Mouse (Mus musculus) ES-CJ7 (cell line): ENCODE measurements around the gene Srl.
"Not testable (repeated sequence)": the region's sequence is repeated elsewhere in the genome, so short reads cannot be mapped to it uniquely, and the experiment has no call there.

Experiments used
- DNase-seq: peaks from one replicate; pipeline ENCODE4 v3.0.0; 2011; ENCODE audit warnings: low read depth, low spot score

Gene Srl

DNA sequence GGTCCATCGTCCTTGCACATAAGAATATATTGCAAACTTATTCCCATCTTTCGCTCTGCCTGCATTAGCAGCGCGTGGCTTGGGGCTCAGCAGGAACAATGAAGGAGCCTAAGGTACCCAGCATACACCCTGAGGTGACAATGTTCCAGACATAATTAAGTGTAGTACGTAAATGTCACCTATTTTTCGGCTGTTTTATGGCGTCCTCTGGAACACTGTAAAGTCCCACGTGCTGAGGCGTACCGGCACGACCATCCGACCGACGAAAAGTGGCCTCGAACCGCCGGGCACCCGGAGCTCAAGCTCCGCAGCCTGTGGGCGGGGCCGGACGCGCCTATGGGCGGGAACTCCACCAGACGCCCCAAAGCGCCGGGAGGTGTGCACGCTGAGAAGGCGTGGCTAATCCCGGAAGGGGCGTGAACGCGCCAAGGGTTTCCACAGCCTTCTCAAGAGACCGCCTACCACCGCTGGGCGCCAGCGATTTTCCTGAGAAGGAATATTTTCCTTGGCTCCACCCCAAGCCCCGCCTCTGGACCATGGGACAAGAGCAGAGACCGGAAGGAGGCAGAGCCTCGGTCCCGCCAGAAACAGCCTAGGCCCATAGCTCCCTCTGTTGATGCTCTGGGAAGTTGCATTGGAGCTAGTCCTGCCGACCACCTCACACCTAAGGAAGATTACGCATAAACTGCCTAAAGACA, at the start of gene Srl:
Gene Srl (minus strand): TSS at position 316 of the 698 bp plus-strand sequence.
- DNase-seq = peak; percentile 99

DNA sequence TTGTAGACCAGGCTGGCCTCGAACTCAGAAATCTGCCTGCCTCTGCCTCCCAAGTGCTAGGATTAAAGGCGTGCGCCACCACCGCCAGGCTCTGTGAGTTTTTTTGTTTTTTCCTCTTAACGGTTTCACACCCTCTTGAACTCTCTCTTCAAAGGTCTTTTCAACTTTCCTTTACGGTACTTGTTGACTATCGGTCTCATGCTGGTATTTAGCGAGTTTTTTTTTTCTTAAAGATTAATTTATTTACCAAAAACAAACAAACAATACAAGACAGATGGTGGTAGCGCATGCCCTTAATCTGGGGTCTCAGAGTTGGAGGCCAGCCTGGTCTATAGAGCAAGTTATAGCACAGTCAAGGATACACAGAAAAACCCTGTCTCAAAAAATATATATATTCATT, 48.6 kb upstream of the Srl start:
- DNase-seq = no peak

DNA sequence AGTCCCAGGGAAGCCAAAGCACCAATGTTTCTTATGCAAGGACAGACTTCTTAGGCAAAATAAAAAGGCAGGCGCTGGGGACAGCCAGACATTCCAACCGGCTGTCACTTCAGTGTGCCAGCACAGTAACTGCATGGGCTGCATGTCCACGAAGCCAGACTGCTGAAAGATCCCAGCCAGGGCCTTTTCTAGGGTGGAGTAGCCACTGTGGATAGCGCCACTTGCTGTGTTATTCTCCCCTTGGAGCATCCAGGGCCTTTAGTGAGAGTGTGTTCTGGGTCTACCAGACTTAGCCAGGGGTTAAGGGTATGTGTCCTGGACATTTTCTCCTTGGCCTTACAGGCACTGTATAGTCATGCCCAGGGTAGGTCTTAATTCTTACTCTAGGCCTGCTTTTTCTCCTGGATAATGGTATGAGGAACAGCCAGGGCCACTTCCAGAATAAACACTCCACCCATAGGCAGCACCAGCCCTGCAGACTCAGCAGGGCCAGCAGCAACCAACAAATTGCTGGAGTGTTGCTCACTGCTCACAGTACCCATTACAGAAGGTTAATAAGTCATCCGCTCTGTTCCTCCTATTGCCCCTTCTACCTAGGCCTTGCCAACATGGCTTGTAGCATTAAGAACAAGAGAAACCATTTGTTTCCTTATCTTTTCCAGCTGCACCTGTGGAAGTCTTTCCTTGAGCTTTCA, 46.0 kb upstream of the Srl start:
- DNase-seq = no peak

DNA sequence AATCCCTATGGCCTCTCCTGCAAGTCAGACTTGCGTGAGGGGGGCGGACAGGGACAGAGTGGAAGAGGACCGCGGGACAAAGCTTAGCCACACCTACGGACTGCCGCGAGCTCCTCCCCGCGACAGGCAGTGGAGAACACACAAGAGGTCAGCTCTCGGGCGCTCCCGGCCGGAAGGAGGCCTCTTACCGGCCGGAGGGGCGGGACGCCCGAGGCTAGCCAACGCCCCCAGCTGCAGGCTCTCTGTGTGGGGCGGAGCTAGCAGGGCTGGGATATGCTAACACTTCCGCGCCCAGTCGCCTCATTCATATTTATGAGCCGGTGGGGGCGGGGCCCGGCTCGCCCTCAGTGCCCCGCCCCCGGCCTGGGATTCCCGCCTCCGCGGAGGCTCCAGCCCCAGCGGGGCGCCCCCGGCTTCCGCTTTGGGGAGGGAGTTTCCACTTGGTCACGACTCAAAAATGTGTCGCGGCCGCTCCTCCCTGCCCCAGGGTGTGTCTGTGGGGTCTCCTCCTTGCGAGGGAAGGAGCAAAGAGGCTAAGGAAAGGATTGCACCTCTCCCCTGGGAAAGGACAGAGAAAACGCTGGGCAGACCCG, 45.0 kb upstream of the Srl start:
- peak; percentile 98 for DNase-seq

DNA sequence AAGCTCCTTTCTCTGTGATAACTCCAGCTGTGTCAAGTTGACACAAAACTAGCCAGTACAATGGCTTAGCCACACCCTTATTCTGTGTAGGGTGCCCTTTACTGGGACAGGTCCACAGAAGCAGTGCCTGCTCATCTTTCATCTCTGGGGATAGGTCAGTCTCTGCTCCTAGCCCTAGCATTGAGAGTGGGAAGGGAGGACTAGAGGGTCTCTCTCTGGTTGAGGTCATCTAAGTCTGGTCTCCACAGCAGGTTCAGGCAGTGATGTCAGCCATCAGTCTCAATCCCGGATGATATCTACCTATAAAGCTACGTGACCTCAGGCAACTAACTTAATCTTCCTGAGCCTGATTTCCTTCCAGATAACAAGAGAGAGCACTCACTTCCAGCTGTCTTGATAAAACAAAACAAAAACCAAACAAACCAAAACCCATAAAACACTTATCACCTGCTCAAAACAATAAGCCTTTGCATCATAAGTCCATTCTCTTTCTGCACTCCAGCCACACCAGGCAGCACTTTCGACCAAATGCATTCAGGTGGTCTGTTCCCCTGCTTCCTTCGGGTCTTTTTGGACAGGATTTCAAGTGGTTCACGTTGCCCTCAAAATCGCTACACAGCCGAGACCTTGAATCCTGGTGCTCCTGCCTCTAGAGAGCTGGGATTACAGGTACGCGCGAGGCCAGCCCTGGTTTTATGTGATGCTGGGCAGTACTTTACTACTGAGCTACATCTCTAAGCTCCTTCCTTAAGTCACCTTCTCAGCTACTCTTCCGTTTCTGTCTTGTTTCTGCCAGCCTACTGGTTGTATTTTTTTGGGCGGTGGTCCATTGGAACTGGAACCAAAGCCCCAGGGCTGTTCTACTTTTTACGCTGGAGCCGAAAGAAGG, 44.3 kb upstream of the Srl start:
- no peak for DNase-seq

DNA sequence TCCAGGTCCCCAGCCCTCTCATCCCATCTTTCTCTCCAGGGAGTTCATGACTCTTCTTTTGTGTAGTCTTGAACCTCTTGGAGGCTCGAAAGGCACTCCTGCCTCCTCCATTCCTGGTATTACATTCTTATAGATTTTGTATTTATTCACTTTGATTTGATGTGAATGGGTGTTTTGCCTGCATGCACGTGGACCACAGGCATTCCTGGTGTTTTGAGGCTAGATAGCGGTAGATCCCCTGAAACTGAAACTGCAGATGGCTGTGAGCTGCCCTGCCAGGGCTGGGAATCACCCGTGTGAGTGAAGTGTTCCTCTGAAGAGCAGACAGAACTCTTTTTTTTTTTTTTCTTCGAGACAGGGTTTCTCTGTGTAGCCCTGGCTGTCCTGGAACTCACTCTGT, 42.8 kb upstream of the Srl start:
- no peak for DNase-seq

DNA sequence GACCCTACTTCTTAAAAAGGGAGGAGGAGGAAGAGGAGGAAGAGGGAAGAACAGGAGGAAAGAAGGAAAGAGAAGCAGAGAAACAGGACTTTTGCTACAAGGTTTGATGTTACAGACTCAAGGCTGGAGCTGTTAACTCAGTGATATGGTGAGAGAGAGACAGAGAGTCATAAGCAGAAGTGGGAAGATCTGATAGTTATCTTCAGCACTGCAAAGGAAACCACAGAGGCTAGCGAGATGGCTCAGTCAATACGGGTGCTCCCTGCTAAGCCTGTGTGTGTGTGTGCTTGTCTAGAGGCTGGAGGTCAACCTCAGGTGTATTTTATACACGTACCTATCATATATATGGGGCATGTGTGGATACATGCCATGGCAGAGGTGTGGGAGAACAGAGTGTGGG, 42.2 kb upstream of the Srl start:
- no peak for DNase-seq

DNA sequence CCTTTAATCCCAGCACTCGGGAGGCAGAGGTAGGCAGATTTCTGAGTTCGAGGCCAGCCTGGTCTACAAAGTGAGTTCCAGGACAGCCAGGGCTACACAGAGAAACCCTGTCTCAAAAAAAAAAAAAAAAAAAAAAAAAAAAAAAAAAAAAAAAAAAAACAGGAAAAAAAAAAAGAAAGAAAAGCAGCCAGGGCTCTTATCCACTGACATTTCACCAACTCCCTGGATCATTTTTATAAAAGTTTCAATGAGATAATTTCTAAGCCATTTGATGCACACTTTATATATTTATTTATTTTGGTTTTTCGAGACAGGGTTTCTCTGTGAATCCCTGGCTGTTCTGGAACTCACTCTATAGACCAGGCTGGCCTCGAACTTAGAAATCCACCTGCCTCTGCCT, 39.6 kb upstream of the Srl start:
- not testable (repeated sequence) for DNase-seq

DNA sequence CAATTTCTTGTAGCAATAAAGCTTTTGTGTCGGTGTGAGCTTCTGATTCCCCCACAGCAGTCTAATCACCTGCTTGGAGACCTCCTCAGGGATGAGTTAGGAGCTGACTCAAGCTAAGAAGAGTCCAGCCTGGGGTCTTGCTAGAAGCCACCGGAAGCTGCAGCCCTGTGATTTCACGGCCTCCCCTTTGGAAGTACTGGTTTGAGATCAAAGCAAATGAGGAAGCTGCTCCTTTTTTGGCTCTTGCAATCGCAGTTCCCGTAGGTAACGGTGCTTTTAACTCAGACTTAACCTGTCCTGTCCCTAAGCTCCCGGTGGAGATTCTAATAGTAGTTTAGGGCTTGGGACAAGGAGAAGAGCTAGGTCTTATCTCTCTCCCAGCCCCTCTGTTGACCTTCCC, 37.0 kb upstream of the Srl start:
- DNase-seq = no peak

DNA sequence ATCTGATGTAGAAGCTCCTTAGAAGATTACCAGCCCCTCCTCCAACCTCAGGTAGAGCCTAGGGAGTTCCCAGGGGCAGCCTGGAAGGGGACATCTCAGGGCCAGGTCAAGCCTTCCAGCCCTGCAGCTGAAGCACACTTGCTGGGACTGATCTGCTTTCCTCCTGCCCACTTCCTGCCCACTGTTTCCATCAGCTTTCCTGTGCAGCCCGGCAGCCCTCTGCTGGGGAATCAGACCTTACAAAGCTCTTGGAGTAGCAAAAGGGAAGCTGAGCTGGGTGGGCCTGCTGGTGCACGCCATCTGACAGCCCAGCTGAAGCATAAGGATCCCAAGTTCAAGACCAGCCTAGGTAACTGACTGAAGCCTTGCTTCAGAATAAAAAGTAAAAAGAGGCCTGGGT, 35.3 kb upstream of the Srl start:
- DNase-seq = no peak

DNA sequence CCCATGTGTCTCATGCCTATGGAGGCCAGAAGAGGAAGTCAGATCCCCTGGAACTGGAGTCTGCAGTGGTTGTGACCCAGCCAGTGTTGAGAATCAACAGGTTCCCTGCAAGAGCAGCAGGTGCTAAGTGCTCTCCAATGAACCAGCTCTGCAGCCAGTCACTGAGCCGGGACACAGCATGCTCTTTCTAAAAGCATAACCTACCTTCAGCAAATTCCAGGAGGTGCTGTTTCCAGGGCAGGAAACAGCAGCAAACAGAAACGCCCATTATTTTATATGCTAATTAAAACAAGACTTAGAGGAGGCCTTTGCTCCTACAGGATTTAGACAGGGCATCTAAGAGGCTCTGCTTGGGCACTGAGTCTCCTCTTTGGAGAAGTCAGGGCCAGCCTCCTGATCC, 34.4 kb upstream of the Srl start:
- peak; percentile 62 for DNase-seq

DNA sequence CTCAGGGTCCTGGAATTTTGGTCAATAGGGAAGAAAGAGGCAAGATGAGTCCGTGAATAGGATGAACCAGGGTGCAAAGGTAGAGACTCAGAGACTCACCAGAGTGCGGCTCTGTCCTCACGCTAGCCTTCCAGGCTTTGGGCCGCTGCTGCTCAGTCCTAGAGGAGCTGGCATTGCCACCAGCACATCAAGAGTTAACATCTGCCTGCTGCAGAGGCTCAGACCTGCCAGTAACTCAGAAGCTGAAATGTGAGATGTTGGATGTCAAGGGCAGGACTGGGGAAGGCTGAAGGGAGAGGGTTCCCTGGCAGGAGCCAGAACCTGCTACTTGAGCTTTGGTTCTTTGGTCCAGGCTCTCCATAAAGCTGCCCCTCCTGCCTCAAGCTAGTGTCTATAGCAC, 29.1 kb upstream of the Srl start:
- no peak for DNase-seq

DNA sequence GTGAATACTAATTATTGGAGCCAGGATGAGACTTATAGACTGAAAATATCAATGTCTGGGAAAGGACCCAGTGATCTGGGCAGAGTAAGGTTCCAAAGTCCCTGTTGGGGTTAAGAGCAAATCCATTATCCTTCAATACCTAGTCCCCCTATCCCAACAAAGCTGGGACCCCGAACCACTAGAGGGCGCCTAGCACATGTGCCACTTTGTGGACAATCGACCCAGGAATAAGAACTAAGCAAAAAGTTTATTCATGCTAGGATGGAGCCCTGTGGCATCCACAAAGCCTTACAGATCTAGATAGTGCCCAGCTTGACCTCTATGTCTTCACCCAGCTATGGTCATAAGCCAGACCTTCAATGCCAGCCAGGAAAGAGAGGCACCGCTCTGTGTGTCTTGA, 26.3 kb upstream of the Srl start:
- DNase-seq = peak; percentile 87

DNA sequence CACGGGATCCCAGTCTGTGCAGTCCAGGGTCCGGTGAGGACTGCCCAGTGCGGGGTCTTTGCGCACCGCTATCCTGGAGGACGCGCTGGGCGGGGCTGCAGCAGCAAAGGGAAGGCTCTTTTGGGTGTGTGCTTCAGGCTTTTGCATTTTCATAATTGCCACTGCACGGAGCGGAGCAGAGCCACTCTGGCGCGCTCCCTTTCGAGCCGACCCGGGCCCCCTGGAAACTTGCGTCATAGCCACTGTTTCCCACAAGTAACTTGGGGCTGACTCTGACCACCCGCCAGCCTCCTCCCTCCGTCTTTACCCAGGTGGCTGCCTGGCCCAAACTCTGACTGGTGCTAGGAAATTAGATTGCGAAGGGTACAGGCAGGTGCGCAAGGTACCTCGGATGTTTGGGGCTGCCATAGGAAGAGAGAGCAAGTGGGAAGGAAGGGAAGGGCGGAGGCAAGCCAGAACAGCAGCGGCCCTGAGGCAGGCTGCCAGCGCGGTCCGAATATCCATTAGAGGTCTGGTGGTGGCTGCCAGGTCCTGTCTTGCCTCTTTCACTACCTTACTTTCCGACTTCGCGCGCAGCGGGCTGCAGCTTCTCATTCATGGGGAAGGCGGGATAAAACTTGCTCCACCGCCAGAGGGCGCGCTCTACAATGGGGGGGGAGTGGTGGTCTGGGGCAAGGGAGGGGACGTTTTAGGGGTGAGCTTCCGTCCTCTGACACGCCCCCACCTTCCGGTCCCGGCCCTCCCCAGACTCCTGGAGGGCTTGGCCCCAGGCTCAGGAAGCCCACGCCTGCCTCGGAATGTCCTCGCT, 18.7 kb upstream of the Srl start:
- DNase-seq = peak; percentile 94

DNA sequence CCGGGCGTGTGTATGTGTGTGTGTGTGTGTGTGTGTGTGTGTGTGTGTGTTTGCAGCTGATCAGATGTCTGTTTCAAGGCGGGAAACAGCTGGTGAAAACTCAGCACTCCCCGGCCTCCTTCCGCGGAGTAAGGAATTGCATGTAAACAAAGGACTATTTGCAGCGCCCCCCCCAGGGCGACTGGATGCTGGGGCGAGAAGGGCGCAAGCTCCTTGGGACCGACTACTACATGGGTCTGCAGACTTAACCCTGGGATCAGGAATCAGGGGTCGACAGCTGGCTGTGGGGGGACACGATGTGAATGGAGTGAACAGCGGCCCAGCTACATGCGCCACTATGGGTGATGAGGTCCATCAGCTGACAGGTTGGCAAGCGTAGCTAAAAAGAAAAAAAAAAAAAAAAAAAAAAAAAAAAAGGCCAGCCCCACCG, 18.1 kb upstream of the Srl start, which contains the start of gene Tfap4:
Gene Tfap4 (minus strand): TSS at position 140 of the 430 bp plus-strand sequence.
- peak; percentile 95 for DNase-seq

DNA sequence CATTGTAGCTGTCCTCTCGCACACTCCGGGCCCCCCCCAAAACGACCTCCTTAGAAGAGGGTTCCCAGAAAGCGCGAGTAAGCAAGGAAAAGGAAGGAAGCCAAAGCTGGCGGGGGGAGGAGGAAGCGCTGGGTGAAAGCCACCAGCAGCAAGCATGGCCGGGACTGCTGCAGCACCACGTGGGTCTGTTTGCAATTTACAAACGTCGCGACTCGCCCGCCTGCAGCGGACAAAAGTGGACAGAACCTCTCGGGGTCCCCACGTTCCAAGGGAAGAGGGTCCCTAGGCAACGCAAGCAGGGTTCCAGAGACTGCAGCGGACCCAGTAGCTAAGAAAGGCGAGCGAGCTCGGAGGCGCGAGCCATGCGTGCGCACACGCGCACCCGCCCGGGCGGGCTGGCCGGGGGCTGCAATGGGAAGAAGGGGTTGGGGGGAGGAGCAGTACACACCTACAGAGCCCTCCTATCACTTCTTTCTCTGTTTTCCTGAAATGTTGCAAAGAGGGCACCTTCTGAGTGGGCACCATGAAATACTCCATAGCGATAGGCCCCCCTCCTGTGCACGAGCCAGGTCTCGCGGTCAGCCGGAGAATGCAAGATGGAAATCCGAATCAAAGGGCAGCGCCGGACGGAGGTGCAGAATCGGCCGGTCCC, 17.5 kb upstream of the Srl start:
- DNase-seq = peak; percentile 42

DNA sequence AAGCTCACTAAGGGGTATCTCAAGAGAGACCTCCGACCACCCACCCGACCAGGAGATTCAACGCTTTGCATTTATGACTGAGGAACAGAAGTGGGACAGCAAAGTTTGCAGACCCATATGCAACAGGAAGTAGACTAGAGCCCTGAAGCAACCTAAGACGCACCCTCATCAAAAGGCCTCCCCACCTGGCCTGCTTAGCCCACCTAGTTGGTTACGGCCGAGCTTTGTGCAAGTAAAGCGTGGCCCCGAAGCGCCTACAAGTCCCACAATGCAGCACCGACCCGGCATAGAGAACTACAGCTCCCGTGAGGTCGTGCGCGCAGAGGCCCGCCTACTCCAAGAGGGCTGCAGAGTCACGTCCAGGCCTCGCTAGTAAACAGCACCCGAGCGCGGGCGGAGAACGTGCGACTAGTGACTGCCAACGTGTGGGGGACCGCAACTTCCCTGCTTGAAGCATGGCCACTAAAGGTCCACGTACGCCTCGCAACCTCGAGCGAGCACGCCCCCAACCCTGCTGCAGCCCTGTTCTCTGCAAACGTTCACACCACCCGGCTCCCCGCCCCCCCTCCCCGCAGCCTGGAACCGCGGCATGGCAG, 16.9 kb upstream of the Srl start:
- DNase-seq = peak; percentile 96

DNA sequence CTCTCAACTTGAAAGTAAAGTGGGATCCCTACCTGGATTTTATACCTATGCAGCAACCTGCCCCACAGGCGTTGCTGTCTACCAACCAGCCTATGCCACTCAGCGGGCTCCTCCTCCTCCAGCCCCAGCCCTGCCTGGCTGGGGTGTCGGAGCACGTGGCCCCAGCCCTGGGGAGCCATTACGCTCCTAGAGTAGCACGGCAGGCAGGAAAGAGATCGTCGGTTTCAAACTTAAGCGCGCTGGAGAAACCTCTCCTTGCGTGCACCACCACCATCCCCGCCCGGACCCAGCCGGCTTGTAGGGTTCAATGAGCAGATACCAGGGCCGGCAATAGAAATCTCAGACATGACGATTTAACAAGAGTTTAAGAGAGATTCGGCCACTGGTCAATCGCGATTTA, 16.3 kb upstream of the Srl start:
- DNase-seq = peak; percentile 58

DNA sequence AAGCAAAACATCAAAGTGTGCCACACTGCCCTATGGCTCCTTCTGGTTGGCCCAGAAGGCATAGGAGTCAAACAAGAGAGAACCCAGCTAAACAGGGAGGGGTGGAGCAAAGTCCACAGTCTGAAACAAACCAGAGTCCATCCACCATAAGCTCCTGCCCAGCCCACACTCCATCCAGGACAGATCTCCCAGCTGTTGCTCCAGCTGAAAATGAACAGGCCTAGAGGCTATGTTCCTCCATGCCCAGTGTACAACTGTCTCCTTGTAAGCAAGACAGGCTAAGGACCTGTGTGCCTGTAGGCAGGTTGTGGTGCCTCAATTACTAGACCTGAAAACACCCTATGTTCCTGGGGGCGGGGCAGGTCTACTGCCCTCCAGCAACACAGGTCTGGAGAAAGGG, 15.5 kb upstream of the Srl start:
- no peak for DNase-seq

DNA sequence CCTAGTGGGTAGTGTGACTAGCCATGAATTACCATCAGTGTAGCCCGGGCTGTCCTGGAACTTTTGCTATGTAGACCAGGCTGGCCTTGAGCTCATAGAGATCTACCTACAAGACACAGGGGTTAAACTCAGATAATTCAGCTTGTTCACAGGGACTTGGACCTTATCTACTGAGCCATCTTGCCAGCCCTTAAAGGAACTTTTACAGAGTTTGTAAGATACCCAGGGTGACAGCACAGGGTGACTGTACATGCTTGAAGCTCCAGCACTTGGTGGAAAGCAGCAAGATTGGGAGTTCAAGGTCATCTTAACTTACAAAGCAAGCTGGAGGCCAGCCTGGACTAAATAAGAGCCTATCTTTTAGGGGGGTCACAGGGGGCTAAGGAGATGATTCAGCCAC, 13.9 kb upstream of the Srl start:
- no peak for DNase-seq
